Mouse (Mus musculus) frontal cortex, postnatal 10 days (tissue): Measurements from ENCODE around the gene Vangl2.

ENCODE experiments used
- DNase-seq, 2 experiments: peaks; one replicate each; pipeline ENCODE4 v3.0.0; 2022; ENCODE audit warnings: low spot score in 2 of 2, mixed read lengths in 1 of 2

The Vangl2 gene

DNA sequence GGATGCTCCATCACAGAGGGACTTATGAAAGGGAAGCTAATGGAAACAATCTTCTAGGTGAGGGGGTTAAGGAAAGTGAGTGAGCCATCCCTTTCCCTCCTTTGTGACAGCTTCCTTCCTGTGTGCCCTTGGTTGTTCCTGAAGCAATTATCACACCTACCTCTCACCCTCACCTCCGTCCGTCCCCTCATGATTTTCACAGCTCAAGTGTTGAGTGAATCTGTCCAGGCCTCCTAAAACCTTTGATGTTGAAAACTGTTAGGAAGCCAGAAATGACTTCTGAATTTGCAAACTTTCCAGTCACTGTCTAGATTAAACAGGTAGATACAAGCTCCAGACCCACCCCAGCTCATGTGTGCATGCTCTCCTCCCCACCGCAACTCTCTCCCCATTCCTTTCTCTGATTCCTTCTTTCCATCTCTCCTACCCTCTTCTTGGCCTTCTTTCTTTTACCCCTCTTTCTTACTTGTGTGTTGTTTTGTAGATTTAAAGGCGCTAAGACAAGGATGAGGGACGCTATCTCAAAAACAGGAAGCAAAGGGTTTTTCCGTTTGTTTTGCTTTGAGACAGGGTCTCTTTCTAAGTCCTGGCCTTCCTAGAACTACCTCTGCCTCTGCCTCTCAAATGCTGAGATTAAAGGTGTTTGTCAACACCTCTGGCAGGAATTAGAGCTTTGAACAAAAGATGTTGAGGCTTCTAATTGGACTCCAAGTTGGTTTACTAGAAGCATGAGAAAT lies 62.0 kb downstream of the Vangl2 start:
- no peak for DNase-seq

DNA sequence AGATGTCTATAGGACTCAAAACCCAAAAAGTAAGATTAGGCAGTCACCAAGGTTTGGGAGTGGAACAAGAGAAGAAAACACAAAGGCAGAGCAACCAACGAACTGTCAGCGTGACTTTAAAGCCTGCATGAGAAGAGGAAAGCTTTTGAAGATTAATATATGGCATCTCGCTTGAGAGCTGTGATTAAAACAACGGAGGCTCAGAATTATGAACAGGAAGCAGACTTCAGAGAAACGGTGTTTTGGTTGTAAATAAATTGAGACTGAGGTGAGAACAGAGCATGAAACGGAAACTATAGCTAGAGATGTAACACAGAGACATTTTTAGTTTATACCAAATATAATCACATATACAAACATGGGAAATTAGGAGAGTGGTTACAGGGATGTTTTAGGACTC lies 64.6 kb downstream of the Vangl2 start:
- no peak for DNase-seq

DNA sequence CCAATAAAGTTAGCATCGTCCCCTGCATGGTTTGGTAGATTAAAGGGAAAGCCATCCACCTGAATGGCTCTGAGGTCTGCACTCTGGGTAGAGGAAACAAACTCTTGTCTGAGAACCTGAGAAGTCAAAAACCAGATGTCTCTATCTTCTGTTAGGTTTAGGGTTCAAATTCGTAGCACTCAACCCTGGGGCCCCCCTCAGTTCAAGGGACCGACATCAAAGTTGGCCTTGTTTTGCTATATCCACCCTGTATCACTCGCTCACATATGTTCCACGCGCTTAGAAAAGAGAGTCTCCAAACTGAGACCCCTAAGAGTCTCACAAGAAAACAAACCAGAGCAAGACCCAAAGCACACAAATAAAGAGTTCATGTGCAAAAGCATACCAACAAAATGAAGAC lies 66.5 kb downstream of the Vangl2 start:
- DNase-seq = no peak

DNA sequence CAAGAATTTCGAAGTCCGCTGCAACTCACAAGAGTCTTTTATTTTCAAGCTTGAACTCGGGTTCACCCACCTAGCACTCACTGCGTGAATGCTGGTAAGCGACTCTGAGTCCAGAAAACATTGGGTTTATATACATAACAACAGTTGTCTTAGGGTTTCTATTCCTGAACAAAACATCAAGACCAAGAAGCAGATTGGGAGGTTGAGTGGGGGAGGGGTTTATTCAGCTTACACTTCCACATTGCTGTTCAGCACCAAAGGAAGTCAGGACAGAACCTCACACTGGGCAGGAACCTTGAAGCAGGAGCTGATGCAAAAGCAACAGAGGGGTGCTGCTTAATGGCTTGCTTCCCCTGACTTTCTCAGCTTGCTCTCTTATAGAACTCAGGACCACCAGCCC lies 67.5 kb downstream of the Vangl2 start:
- DNase-seq = no peak

DNA sequence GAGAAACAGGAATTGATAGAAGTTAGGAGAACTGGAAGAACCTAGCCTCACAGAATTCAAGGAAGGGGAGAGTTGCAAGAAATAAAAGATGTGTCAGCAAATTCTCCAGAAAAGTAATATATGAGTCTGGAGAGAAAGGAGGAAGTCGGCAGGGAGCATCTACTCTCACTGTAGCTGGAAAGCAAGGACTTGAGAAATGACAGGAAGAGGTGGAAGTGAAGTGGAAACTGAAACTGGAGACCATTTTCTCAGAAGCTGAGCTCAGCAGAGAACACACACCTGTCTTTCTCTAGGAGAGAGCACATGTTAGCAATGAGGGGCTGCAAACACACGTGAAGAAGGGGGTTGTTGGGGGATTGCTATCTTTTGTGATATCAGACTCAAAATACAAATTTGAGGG lies 70.8 kb downstream of the Vangl2 start:
- no peak for DNase-seq

DNA sequence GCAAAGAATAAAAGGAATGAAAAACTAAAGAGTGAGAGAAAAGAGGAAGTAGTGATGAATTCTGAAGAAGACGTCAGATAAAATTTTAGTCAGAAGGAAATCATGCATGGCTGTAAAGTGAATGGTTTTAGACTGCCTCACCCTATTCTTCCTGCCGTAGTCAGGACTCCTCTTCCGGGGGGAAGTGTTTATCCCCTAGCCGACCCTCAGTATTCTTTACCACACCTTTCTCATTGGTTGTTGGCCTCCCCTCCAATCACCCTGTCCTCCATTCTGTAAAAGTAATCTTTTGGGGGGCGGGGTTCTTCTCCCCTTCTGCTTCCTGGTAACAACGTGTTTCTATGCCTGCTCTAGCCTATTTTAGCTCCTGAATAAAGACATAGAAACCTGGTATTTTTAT lies 73.2 kb downstream of the Vangl2 start:
- DNase-seq = no peak
